Mouse (Mus musculus): ENCODE data around the gene Syt12.

Gene Syt12

GRCm38 (mm10) chr19:4409062-4409461 lies 68.2 kb downstream of the Syt12 start:
- no peak for ATAC-seq (ENCODE audit: low TSS enrichment)

GRCm38 (mm10) chr19:4404840-4405239 lies 72.4 kb downstream of the Syt12 start:
- no peak for ATAC-seq (ENCODE audit: low TSS enrichment)

- no peak for ATAC-seq (ENCODE audit: low TSS enrichment)
Measured at GRCm38 (mm10) chr19:4398959-4399358, 78.3 kb downstream of the Syt12 start.

GRCm38 (mm10) chr19:4398630-4398948 lies 78.7 kb downstream of the Syt12 start:
- no peak for ATAC-seq (ENCODE audit: low TSS enrichment)

- ATAC-seq (ENCODE audit: low TSS enrichment), result peak; percentile 29
Measured at GRCm38 (mm10) chr19:4397798-4398629, 79.2 kb downstream of the Syt12 start, which contains the start of gene Kdm2a. Kdm2a (minus strand) TSS chr19:4398285.

GRCm38 (mm10) chr19:4396998-4397797 lies 80.0 kb downstream of the Syt12 start:
- peak; percentile 80 for ATAC-seq (ENCODE audit: low TSS enrichment)

GRCm38 (mm10) chr19:4396081-4396997 lies 80.9 kb downstream of the Syt12 start:
- ATAC-seq (ENCODE audit: low TSS enrichment), result peak; percentile 32; the same call in 1 of the 2 replicates

Measured in frontal cortex, adult (tissue).